Mouse (Mus musculus) testis, adult 2 months (tissue): ENCODE results near the gene Gm20696. TPM values are rescaled to one million over a fixed set of nuclear protein-coding genes. Genes with fewer than 3 reads are reported as not detected.

Source experiments
- H3K27ac ChIP-seq: fragments of 200-500 bp; 2 replicates; pipeline ENCODE4 v1.5.1; 2012; ENCODE audit warnings: low read depth, low read length; ENCODE audit not compliant: control insufficient read depth, insufficient read depth
- H3K27me3 ChIP-seq: fragments of 200-500 bp; 2 replicates; pipeline ENCODE4 v1.6.1; 2012; ENCODE audit warnings: mild to moderate bottlenecking, low read length, moderate library complexity; ENCODE audit not compliant: control insufficient read depth, insufficient read depth
- H3K36me3 ChIP-seq: fragments of 200-500 bp; 2 replicates; pipeline ENCODE4 v1.6.1; 2012; ENCODE audit warnings: mild to moderate bottlenecking, low read length; ENCODE audit not compliant: control insufficient read depth, insufficient read depth
- H3K4me1 ChIP-seq: fragments of 200-500 bp; 2 replicates; pipeline ENCODE4 v1.6.1; 2012; ENCODE audit warnings: low read length; ENCODE audit not compliant: control insufficient read depth, insufficient read depth
- H3K4me3 ChIP-seq: fragments of 200-500 bp; 2 replicates; pipeline ENCODE4 v1.5.1; 2012; ENCODE audit warnings: low read depth, mild to moderate bottlenecking, low read length, moderate library complexity, mixed read lengths; ENCODE audit not compliant: control insufficient read depth
- CTCF ChIP-seq: fragments of 200-500 bp; IDR thresholded peaks from 2 replicates; pipeline ENCODE4 v1.5.1; 2012; ENCODE audit warnings: low read depth, mild to moderate bottlenecking, inconsistent platforms, low read length, moderate library complexity; ENCODE audit not compliant: control insufficient read depth, insufficient read depth, insufficient replicate concordance
- POLR2A ChIP-seq: fragments of 200-500 bp; IDR thresholded peaks from 2 replicates; pipeline ENCODE4 v1.6.1; 2012; ENCODE audit warnings: low read depth, mild to moderate bottlenecking, inconsistent platforms, low read length, moderate library complexity; ENCODE audit not compliant: control insufficient read depth
- polyA plus RNA-seq: library from polyadenylated mRNA; depleted of rRNA; stranded (reverse); fragments of >200 nt; gene quantifications from 2 replicates; pipeline ENCODE4 v1.2.3, GENCODE M21; 2012

Gm20696 gene
- polyA plus RNA-seq, 1 experiment: 0.02 TPM

DNA sequence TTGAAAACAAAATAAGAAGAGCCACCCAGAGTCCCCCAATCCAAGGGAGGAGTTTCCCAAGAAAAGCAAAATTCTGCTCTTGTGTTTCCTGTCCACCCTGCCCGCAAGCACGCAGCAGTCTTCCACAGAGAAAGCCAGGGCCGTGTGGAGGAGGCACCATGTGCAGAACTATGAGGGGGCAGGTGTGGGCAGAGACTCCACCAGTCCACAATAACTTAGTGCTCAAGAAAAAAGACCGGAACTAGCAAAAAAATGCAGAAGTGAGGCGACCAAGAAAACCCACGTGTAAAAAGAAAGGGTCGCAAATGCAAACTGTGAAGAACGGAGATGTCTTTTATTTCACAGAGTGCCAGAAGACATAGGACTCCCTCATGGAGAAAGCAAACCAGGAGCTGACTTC lies 371.1 kb downstream of the Gm20696 start:
- no peak overlapping the region for H3K27ac ChIP-seq
- no peak for TF ChIP-seq CTCF
- TF ChIP-seq POLR2A: no peak
- no peaks in the 10 kb centered on the region for H3K27me3 ChIP-seq

DNA sequence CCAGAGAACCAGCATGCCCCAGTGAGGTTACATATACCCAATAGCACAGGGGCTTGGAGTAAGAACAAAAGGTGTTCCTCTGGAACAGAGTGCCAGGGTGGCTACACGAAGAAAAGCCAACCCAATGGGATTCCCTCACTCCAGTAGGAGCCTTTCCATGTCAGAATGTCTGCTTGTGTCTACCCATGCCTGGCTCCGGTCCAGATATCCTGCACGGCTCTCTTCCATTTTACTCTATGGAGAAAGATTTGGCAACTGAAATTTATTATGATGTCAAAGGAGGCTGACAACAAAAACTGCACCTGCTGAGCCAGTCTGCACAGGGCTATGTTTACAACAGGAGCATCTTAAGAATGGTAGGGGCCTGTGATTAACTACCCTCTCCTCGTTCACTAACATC lies 377.4 kb downstream of the Gm20696 start:
- H3K27me3 ChIP-seq: no peaks in the 10 kb centered on the region
- H3K4me3 ChIP-seq: no peak overlapping the region
- H3K36me3 ChIP-seq: no peaks in the 10 kb centered on the region
- H3K4me1 ChIP-seq: no peaks in the 10 kb centered on the region
- TF ChIP-seq POLR2A (no peak), CTCF (no peak)
- H3K27ac ChIP-seq: no peak overlapping the region

More for the DNA sequence above, 371.1 kb downstream of the Gm20696 start:
- Histone ChIP-seq H3K36me3 (no peaks in the 10 kb centered on the region), H3K4me1 (no peaks in the 10 kb centered on the region), H3K4me3 (no peak overlapping the region)

DNA sequence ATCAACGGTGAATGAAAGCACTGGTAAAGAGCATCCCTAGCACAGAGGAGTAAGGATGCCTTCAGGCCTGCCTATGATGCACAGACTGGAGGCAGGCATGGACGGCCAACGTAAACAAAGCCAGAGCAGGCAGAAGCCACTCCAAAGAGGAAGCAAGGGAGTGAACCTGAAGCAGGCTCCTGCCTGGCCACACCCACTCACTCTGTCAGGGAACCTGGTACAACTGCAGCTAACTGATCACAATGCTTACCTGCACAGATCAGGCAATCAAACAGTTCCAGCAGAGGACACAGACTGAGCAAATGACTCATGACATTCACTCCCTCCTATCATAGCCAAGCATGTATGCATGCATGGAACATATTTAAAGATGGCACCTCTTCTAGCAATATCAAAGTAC lies 381.6 kb downstream of the Gm20696 start:
- Histone ChIP-seq H3K4me3 (no peak overlapping the region), H3K27me3 (no peaks in the 10 kb centered on the region), H3K4me1 (no peaks in the 10 kb centered on the region), H3K36me3 (no peaks in the 10 kb centered on the region), H3K27ac (no peak overlapping the region)
- TF ChIP-seq CTCF (no peak), POLR2A (no peak)

DNA sequence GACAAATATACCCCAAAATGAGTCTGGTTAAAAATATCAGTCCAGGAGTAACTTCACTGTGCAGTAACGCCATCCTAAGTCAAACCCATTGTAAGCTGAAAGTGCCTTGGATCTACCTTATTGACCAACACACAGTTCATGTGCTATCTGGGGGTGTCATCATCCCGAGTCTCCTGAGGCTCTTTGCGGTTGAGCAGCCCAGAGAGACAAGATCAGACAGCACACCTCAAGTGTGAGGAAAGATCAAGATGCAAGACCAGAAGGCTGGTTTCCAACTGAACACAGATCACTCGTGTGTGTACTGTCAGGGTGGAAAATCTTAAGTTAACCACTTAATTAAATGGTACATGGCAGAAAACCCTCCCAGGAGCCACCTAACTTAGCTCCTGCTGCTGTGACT lies 382.6 kb downstream of the Gm20696 start:
- Histone ChIP-seq H3K36me3 (no peaks in the 10 kb centered on the region), H3K4me1 (no peaks in the 10 kb centered on the region), H3K27ac (no peak overlapping the region), H3K27me3 (no peaks in the 10 kb centered on the region), H3K4me3 (no peak overlapping the region)
- no peak for TF ChIP-seq CTCF
- no peak for TF ChIP-seq POLR2A

DNA sequence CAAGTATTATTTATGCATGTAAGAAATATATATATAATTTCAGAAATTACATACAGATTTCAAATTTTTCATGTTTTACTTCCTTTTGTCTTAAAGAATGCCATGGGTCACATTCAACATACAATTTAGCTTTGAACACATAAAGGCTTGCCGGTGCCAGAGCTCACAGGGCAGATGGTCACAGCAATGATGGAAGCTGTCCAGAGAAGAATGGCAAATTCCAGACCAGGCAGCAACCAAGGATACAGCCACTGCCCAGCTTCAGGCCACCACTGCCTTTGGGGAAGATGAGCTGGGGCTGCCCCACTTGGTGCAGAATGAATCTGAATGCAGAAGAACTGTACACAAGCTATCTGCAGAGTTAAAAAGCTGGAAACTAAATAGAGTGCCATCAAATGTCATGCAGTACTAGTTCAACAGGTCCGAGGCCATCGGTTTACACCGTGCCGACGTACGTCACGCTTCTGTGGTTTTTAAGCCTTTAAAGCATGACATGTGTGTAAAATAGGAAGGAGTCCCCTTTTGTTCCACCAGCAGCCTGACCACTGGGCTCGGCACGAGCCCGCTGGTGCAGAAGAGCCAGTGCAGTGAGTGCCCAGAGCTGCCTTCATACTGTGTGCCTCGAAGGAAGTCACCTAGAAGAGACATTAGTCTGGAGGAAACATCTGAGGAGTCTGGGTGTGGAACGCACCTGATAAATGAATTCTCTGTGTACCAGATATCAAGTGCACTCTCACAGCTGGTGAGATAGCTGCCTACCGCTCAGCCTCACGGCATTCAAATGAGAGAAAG lies 383.5 kb downstream of the Gm20696 start:
- H3K36me3 ChIP-seq: no peaks in the 10 kb centered on the region

DNA sequence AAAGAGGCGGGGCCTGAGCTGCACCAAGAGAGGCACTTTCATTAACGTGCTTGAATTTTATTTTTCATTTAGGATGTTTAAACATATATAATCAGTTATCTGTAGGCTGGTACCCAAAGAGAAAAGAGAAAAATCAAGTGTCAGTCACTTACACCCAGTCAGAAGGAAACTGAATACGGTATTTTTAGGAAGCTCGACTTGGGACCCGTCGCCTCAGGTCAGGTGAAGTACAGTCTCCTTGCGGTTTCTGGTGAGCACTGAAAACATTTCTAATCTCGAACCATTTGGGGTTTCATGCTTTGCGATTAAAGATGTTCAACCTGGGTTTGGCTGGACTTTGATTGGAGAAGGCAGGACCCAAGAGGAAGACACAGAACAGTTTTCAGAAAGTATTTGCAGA lies 385.2 kb downstream of the Gm20696 start:
- H3K4me3 ChIP-seq: no peak overlapping the region
- no peak for TF ChIP-seq POLR2A
- TF ChIP-seq CTCF: no peak
- H3K27me3 ChIP-seq: no peaks in the 10 kb centered on the region
- no peaks in the 10 kb centered on the region for H3K4me1 ChIP-seq
- no peaks in the 10 kb centered on the region for H3K36me3 ChIP-seq
- H3K27ac ChIP-seq: no peak overlapping the region

More for the DNA sequence above, 383.5 kb downstream of the Gm20696 start:
- no peaks in the 10 kb centered on the region for H3K4me1 ChIP-seq
- H3K4me3 ChIP-seq: no peak overlapping the region
- no peak overlapping the region for H3K27ac ChIP-seq
- no peak for TF ChIP-seq CTCF
- no peak for TF ChIP-seq POLR2A
- no peaks in the 10 kb centered on the region for H3K27me3 ChIP-seq

DNA sequence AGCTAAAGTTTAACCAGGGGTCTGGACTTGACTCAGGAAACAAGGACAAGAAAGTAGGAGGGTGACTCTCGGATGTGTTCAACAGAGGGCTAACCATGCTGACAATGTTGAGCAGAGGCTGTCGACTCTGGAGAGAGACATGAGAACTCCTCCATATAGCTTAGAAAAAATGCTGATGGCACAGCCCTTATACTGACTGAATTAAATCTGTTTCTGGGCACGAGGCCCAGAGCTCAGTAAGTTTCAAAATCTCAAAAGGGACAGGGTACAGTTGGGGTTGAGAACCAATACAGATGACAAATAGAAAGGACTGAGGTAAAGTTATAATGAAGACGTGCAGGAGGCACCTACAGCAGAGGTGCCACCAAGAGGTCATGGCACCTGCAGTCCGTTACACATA lies 386.0 kb downstream of the Gm20696 start:
- Histone ChIP-seq H3K4me1 (no peaks in the 10 kb centered on the region), H3K27me3 (no peaks in the 10 kb centered on the region), H3K4me3 (no peak overlapping the region), H3K27ac (no peak overlapping the region), H3K36me3 (no peaks in the 10 kb centered on the region)
- TF ChIP-seq CTCF (no peak), POLR2A (no peak)

DNA sequence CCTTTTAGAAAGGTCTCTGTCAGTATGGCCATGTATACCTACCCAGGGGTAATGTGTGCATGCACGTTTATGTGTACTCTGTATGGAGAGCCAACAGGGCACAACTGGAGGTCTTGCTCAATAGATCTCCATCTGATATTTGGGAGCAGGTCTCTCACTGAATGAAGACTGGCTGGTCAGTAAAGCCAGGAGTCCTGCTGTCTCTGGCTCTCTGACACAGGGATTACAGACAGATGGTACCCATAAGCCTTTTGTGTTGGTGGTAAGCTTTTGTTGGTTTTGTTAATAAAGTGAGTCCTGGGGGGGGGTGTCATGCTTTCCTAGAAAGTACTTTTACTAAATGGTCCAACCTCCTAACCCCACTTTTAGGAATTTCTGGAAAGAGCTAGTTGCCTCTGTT lies 389.3 kb downstream of the Gm20696 start:
- TF ChIP-seq POLR2A: no peak
- no peak for TF ChIP-seq CTCF
- Histone ChIP-seq H3K27ac (no peak overlapping the region), H3K4me1 (no peaks in the 10 kb centered on the region)

DNA sequence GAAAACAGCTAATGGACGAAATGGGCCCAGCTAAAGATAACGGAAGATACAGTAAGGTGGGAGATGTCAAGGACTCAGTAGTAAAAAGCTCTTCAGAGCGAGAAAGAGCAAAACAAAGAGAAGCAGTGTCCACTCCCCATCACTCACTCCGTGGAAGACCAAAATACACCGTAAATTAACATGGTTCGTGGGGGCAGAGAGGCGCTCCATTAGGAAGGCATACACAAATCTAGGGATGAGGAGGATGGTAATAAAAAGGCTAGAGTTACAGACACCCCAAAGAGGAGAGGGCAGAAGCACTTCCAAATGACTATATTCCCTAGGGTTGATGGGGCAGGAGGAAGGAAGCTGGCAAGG lies 390.3 kb downstream of the Gm20696 start:
- Histone ChIP-seq H3K27ac (no peak overlapping the region), H3K36me3 (no peaks in the 10 kb centered on the region), H3K27me3 (no peaks in the 10 kb centered on the region), H3K4me1 (no peaks in the 10 kb centered on the region), H3K4me3 (no peak overlapping the region)
- TF ChIP-seq CTCF (no peak), POLR2A (no peak)

More for the DNA sequence above, 389.3 kb downstream of the Gm20696 start:
- no peaks in the 10 kb centered on the region for H3K36me3 ChIP-seq
- H3K4me3 ChIP-seq: no peak overlapping the region
- H3K27me3 ChIP-seq: no peaks in the 10 kb centered on the region
